Mouse (Mus musculus) midbrain, postnatal 0 days (tissue): ENCODE data around the gene Prl7d1. TPM values are rescaled to one million over a fixed set of nuclear protein-coding genes. Genes with fewer than 3 reads are reported as not detected.

Experiments used
- ATAC-seq: fragments of 200-750 bp; cut with Nextera tagmentation; 2 replicates; pipeline ENCODE4 v1.8.0; 2017; ENCODE audit warnings: moderate number of reproducible peaks, mild to moderate bottlenecking, moderate TSS enrichment, moderate library complexity; ENCODE audit not compliant: low FRiP score
- DNase-seq: peaks from one replicate; pipeline ENCODE4 v3.0.0-alpha.2; 2015; ENCODE audit warnings: low spot score
- H3K27ac ChIP-seq: fragments of 300-500 bp; sonication (generic); 2 replicates; pipeline ENCODE4 v1.5.1; 2014; ENCODE audit warnings: low read depth, mild to moderate bottlenecking, low read length, mixed read lengths
- H3K27me3 ChIP-seq: fragments of 300-500 bp; sonication (generic); 2 replicates; pipeline ENCODE4 v1.6.1; 2014; ENCODE audit warnings: low read length, control low read depth, mixed read lengths; ENCODE audit not compliant: insufficient read depth
- H3K36me3 ChIP-seq: fragments of 300-500 bp; sonication (generic); 2 replicates; pipeline ENCODE4 v1.6.1; 2014; ENCODE audit warnings: low read length, control low read depth, mixed read lengths; ENCODE audit not compliant: insufficient read depth
- H3K4me1 ChIP-seq: fragments of 300-500 bp; sonication (generic); 2 replicates; pipeline ENCODE4 v1.6.1; 2014; ENCODE audit warnings: mild to moderate bottlenecking, control low read depth, antibody characterized with exemption, low read length, mixed read lengths; ENCODE audit not compliant: insufficient read depth
- H3K4me2 ChIP-seq: fragments of 300-500 bp; sonication (generic); 2 replicates; pipeline ENCODE4 v1.6.1; 2014; ENCODE audit warnings: low read depth, mild to moderate bottlenecking, low read length, mixed read lengths; ENCODE audit not compliant: poor library complexity, severe bottlenecking
- H3K4me3 ChIP-seq: fragments of 300-500 bp; sonication (generic); 2 replicates; pipeline ENCODE4 v1.5.1; 2014; ENCODE audit warnings: low read depth, mild to moderate bottlenecking, low read length, moderate library complexity
- H3K9ac ChIP-seq: fragments of 300-500 bp; sonication (generic); replicated peaks from 2 replicates; pipeline ENCODE4 v1.6.1; 2014; ENCODE audit warnings: mild to moderate bottlenecking, low read length, moderate library complexity, mixed read lengths; ENCODE audit not compliant: poor library complexity, severe bottlenecking
- H3K9me3 ChIP-seq: fragments of 300-500 bp; sonication (generic); 2 replicates; pipeline ENCODE4 v1.6.1; 2016; ENCODE audit warnings: low read length, control low read depth
- CTCF ChIP-seq: IDR thresholded peaks from 2 replicates; pipeline ENCODE4 v1.5.1; 2016; ENCODE audit warnings: antibody characterized with exemption, mild to moderate bottlenecking
- WGBS: fragments of 180-500 bp; shearing (Covaris S2); extraction: QIAGEN DNeasy Blood & Tissue Kit; methylation state at CpG from one replicate; pipeline ENCODE4 v1.1.7; 2014; 5-methylcytosine and 5-hydroxymethylcytosine counted together
- polyA plus RNA-seq: library from polyadenylated mRNA; unstranded; fragments of >200 nt; fragmentation: Nextera tagmentation; extraction: Ambion mirVana; gene quantifications from 2 replicates; pipeline ENCODE4 v1.2.1, GENCODE M21; 2015
- total RNA-seq: library from RNA; depleted of rRNA; stranded (reverse); fragments of >200 nt; gene quantifications from 2 replicates; pipeline ENCODE4 v1.2.3, GENCODE M21; 2014; rRNA removed

Gene Prl7d1
- total and polyA plus RNA-seq, 2 experiments from 2014 or later, result not detected

- no peak for DNase-seq
- Histone ChIP-seq H3K27me3 (no peaks in the 10 kb centered on the region), H3K4me3 (no peak overlapping the region), H3K27ac (no peak overlapping the region), H3K9ac (no peak overlapping the region), H3K4me2 (no peak overlapping the region), H3K4me1 (no peaks in the 10 kb centered on the region), H3K9me3 (no peaks in the 10 kb centered on the region), H3K36me3 (no peaks in the 10 kb centered on the region)
- no peak for TF ChIP-seq CTCF
- ATAC-seq, result no peak
- 85% methylated on average over 2 of the region's 2 CpGs for WGBS
These were observed 55.8 kb downstream of the Prl7d1 start for GRCm38 (mm10) chr13:27660747-27661146.

Other genes starting within 250 kb of the Prl7d1 start
- not detected in 2 replicates for gene Prl8a8, start 203.5 kb downstream of the Prl7d1 start, total RNA-seq
- not detected in 2 replicates for gene Prl8a8, start 203.5 kb downstream of the Prl7d1 start, polyA plus RNA-seq
- not detected in 2 replicates for gene Prl8a9, start 152.1 kb downstream of the Prl7d1 start, total RNA-seq
- not detected in 2 replicates for gene Prl8a9, start 152.1 kb downstream of the Prl7d1 start, polyA plus RNA-seq
- gene Prl8a1, start 134.6 kb downstream of the Prl7d1 start, total RNA-seq, result not detected in 2 replicates
- gene Prl8a1, start 134.6 kb downstream of the Prl7d1 start, polyA plus RNA-seq, result not detected in 2 replicates
- gene Prl7b1, start 106.2 kb downstream of the Prl7d1 start, total RNA-seq, result not detected in 2 replicates
- gene Prl7b1, start 106.2 kb downstream of the Prl7d1 start, polyA plus RNA-seq, result not detected in 2 replicates
- gene Prl7a1, start 74.2 kb downstream of the Prl7d1 start, total RNA-seq, result not detected in 2 replicates
- not detected in 2 replicates for gene Prl7a1, start 74.2 kb downstream of the Prl7d1 start, polyA plus RNA-seq
- not detected in 2 replicates for gene Prl7a2, start 48.7 kb downstream of the Prl7d1 start, total RNA-seq
- not detected in 2 replicates for gene Prl7a2, start 48.7 kb downstream of the Prl7d1 start, polyA plus RNA-seq
- gene Prl7c1, start 64.1 kb upstream of the Prl7d1 start, total RNA-seq, result not detected in 2 replicates
- gene Prl7c1, start 64.1 kb upstream of the Prl7d1 start, polyA plus RNA-seq, result 0.17 TPM in 1 of 2 replicates, not detected in the other
- gene Prl2a1, start 84.9 kb upstream of the Prl7d1 start, total RNA-seq, result not detected in 2 replicates
- 0.17 TPM in 1 of 2 replicates, not detected in the other for gene Prl2a1, start 84.9 kb upstream of the Prl7d1 start, polyA plus RNA-seq
- gene Prl2c1, start 132.6 kb upstream of the Prl7d1 start, total RNA-seq, result not detected in 2 replicates
- not detected in 2 replicates for gene Prl2c1, start 132.6 kb upstream of the Prl7d1 start, polyA plus RNA-seq